Mouse (Mus musculus): ENCODE measurements around the gene Rabep2.
"Not testable (repeated sequence)": the region's sequence is repeated elsewhere in the genome, so short reads cannot be mapped to it uniquely, and the experiment has no call there.

Rabep2 gene

GRCm38 (mm10) chr7:126428631-126429502 lies at the start of gene Rabep2:
TSS of gene Rabep2 (plus strand) at chr7:126428759.
- DNase-seq (ENCODE audit: low read depth, low spot score), result peak; percentile 88

- no peak for DNase-seq (ENCODE audit: low read depth, low spot score)
Measured at GRCm38 (mm10) chr7:126383565-126383964, 45.0 kb upstream of the Rabep2 start.

- no peak for DNase-seq (ENCODE audit: low read depth, low spot score)
Measured at GRCm38 (mm10) chr7:126388185-126388584, 40.4 kb upstream of the Rabep2 start.

- DNase-seq (ENCODE audit: low read depth, low spot score), result not testable (repeated sequence)
Measured at GRCm38 (mm10) chr7:126392086-126392884, 36.3 kb upstream of the Rabep2 start.

GRCm38 (mm10) chr7:126396298-126397119 lies 32.0 kb upstream of the Rabep2 start, which contains the start of gene Nfatc2ip:
TSS of gene Nfatc2ip (minus strand) at chr7:126396737.
- DNase-seq (ENCODE audit: low read depth, low spot score), result peak; percentile 96

GRCm38 (mm10) chr7:126397221-126397620 lies 31.3 kb upstream of the Rabep2 start:
- DNase-seq (ENCODE audit: low read depth, low spot score), result no peak

- no peak for DNase-seq (ENCODE audit: low read depth, low spot score)
Measured at GRCm38 (mm10) chr7:126397822-126398221, 30.7 kb upstream of the Rabep2 start.

- DNase-seq (ENCODE audit: low read depth, low spot score), result peak; percentile 72
Measured at GRCm38 (mm10) chr7:126399548-126399947, 29.0 kb upstream of the Rabep2 start.

- DNase-seq (ENCODE audit: low read depth, low spot score), result not testable (repeated sequence)
Measured at GRCm38 (mm10) chr7:126402518-126402917, 26.0 kb upstream of the Rabep2 start.

GRCm38 (mm10) chr7:126408686-126409085 lies 19.9 kb upstream of the Rabep2 start:
- no peak for DNase-seq (ENCODE audit: low read depth, low spot score)

GRCm38 (mm10) chr7:126411061-126411460 lies 17.5 kb upstream of the Rabep2 start:
- no peak for DNase-seq (ENCODE audit: low read depth, low spot score)

GRCm38 (mm10) chr7:126414725-126415124 lies 13.8 kb upstream of the Rabep2 start, which contains the start of gene Cd19:
TSS of gene Cd19 (minus strand) at chr7:126414889.
- DNase-seq (ENCODE audit: low read depth, low spot score), result no peak

GRCm38 (mm10) chr7:126416615-126417014 lies 11.9 kb upstream of the Rabep2 start:
- DNase-seq (ENCODE audit: low read depth, low spot score), result no peak

GRCm38 (mm10) chr7:126417045-126417444 lies 11.5 kb upstream of the Rabep2 start:
- DNase-seq (ENCODE audit: low read depth, low spot score), result no peak

GRCm38 (mm10) chr7:126417606-126418005 lies 11.0 kb upstream of the Rabep2 start:
- no peak for DNase-seq (ENCODE audit: low read depth, low spot score)

GRCm38 (mm10) chr7:126418496-126418895 lies 10.1 kb upstream of the Rabep2 start:
- DNase-seq (ENCODE audit: low read depth, low spot score), result no peak

GRCm38 (mm10) chr7:126421756-126422155 lies 6.8 kb upstream of the Rabep2 start:
- no peak for DNase-seq (ENCODE audit: low read depth, low spot score)

- DNase-seq (ENCODE audit: low read depth, low spot score), result no peak
Measured at GRCm38 (mm10) chr7:126424161-126424560, 4.4 kb upstream of the Rabep2 start.

- no peak for DNase-seq (ENCODE audit: low read depth, low spot score)
Measured at GRCm38 (mm10) chr7:126427323-126427860, 1.2 kb upstream of the Rabep2 start.

GRCm38 (mm10) chr7:126428154-126428553 lies 405 bp upstream of the Rabep2 start:
- no peak for DNase-seq (ENCODE audit: low read depth, low spot score)

GRCm38 (mm10) chr7:126429503-126429898 lies 942 bp downstream of the Rabep2 start:
- peak; percentile 14 for DNase-seq (ENCODE audit: low read depth, low spot score)

All from embryo, embryonic 11.5 days (tissue).